Mouse (Mus musculus) myocyte (in vitro differentiated cells): ENCODE data around the gene Wdr62.

ENCODE experiments used
- CEBPB ChIP-seq: IDR thresholded peaks from 2 replicates; pipeline ENCODE4 v1.6.1; 2011; ENCODE audit warnings: mild to moderate bottlenecking, moderate library complexity; ENCODE audit not compliant: poor library complexity, insufficient read depth, severe bottlenecking
- E2F4 ChIP-seq: IDR thresholded peaks from one replicate; pipeline ENCODE4 v1.6.1; 2011; ENCODE audit warnings: mild to moderate bottlenecking, control low read depth, moderate library complexity; ENCODE audit not compliant: insufficient read depth
- MYOD1 ChIP-seq, 3 experiments: IDR thresholded peaks; one replicate each; pipeline ENCODE4 v1.6.1; 2011; ENCODE audit warnings: control low read depth in 2 of 3, low read depth in 2 of 3, mild to moderate bottlenecking in 2 of 3, moderate library complexity in 1 of 3; ENCODE audit not compliant: insufficient read length in 2 of 3, control insufficient read depth in 1 of 3
- MYOG ChIP-seq, 3 experiments: IDR thresholded peaks; one replicate each; pipeline ENCODE4 v1.6.1; 2011; ENCODE audit warnings: control low read depth in 2 of 3, low read depth in 2 of 3, mild to moderate bottlenecking in 2 of 3; ENCODE audit not compliant: insufficient read length in 2 of 3, control insufficient read depth in 1 of 3, insufficient read depth in 1 of 3
- POLR2A ChIP-seq: IDR thresholded peaks from one replicate; pipeline ENCODE4 v1.6.1; 2011; ENCODE audit warnings: low read depth, mild to moderate bottlenecking, control low read depth, moderate library complexity; ENCODE audit not compliant: insufficient read length
- POLR2AphosphoS2 ChIP-seq: IDR thresholded peaks from one replicate; pipeline ENCODE4 v1.6.1; 2011; ENCODE audit warnings: low read depth, control low read depth; ENCODE audit not compliant: insufficient read length
- REST ChIP-seq: IDR thresholded peaks from one replicate; pipeline ENCODE4 v1.6.1; 2011; ENCODE audit warnings: mild to moderate bottlenecking, control low read depth, moderate library complexity; ENCODE audit not compliant: insufficient read depth, insufficient read length
- SRF ChIP-seq: IDR thresholded peaks from one replicate; pipeline ENCODE4 v1.6.1; 2011; ENCODE audit warnings: low read depth; ENCODE audit not compliant: control insufficient read depth, insufficient read length
- TCF3 ChIP-seq: IDR thresholded peaks from one replicate; pipeline ENCODE4 v1.6.1; 2011; ENCODE audit warnings: low read depth, control low read depth; ENCODE audit not compliant: insufficient read length

GRCm38 (mm10) chr7:30326427-30326826 lies 46.2 kb upstream of the Wdr62 start:
- TF ChIP-seq CEBPB (no peak), POLR2A (no peak), MYOG (IDR thresholded peaks at IDR 0.05; ENCODE audit: control insufficient read depth in 1 of 3, insufficient read depth in 1 of 3, insufficient read length in 2 of 3, low read depth in 2 of 3) (no peak), MYOD1 (IDR thresholded peaks at IDR 0.05; ENCODE audit: control insufficient read depth in 1 of 3, insufficient read length in 2 of 3, low read depth in 2 of 3) (no peak), SRF (no peak), TCF3 (no peak), REST (no peak), POLR2AphosphoS2 (no peak), E2F4 (no peak)
